13 mouse cellular contexts compared by ENCODE assay signal in the genomic region with DNA sequence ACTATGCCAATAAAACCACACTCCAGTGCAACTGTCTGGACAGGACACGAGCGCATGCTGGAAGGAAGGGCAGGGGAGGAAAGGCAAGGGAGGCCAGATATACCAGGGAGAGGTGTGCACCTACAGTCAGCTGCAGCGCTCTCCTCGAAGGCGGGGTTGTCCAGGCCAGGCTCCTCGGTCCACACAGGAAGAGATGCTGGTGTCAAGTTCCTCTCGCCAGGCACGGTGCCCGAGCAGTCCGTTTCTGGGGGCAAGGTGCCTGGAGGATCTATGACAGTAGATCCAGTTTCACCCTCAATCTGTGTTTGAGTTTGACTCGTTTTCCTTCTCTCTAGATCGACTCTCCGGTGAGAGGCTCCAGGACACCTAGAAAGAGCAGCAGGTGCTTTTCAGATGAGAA.
"Had no signal": no experiment of that assay in that cellular context is flagged by ENCODE, and none has a peak within 500 bp of the region (broad histone marks: within the 10 kb centered on the region; RNA-seq: fewer than 3 reads in every experiment).

No protein-coding gene starts in this region.

- H3K4me1 ChIP-seq: midbrain, embryonic 15.5 days; neural tube, embryonic 13.5 days had no signal

- H3K9me3 ChIP-seq: liver, embryonic 13.5 days; midbrain, embryonic 12.5 days; midbrain, embryonic 15.5 days; neural tube, embryonic 13.5 days had no signal

- H3K27ac ChIP-seq: liver, embryonic 13.5 days; macrophage; midbrain, embryonic 12.5 days; midbrain, embryonic 15.5 days; neural tube, embryonic 13.5 days had no signal

- H3K36me3 ChIP-seq: midbrain, embryonic 12.5 days; midbrain, embryonic 15.5 days had no signal

- H3K4me3 ChIP-seq: liver, embryonic 13.5 days; midbrain, embryonic 12.5 days; midbrain, embryonic 15.5 days; neural tube, embryonic 13.5 days had no signal

- ATAC-seq: midbrain, embryonic 15.5 days had no signal

- H3K4me2 ChIP-seq: liver, embryonic 13.5 days; midbrain, embryonic 12.5 days; midbrain, embryonic 15.5 days; neural tube, embryonic 13.5 days had no signal

- DNase-seq: kidney, adult 9 months; kidney, postnatal 14 days; kidney, postnatal 4 days; liver, embryonic 13.5 days; lung, adult 2 months; lung, postnatal 14 days; retina, postnatal 1 day; right cerebral cortex, postnatal 25 days; thymus, postnatal 25 days had no signal

- H3K9ac ChIP-seq: liver, embryonic 13.5 days; midbrain, embryonic 12.5 days; midbrain, embryonic 15.5 days; neural tube, embryonic 13.5 days had no signal

- H3K27me3 ChIP-seq: liver, embryonic 13.5 days; midbrain, embryonic 12.5 days; midbrain, embryonic 15.5 days; neural tube, embryonic 13.5 days had no signal
